Mouse (Mus musculus): ENCODE measurements at regions not wholly inside any gene's neighbourhood (a gene's known extent, or its start where the extent isn't known, plus 50 kb on each side); places are given as distances from the start of the nearest gene placed in this dataset. TPM values are rescaled to one million over a fixed set of nuclear protein-coding genes. Genes with fewer than 3 reads are reported as not detected.

MicroRNA genes in the stretch of these regions (microRNA counts, 519-probe panel; counts per million panel counts)
- microRNA mmu-miR-710, result 177 counts per million, percentile 53 among the panel's probes with 10 or more counts

Small RNA genes lying in the stretch of these regions (microRNA-seq; reads per million reads assigned to microRNA genes)
- not detected for gene Mir710
